Mouse (Mus musculus) lung, adult 2 months (tissue): ENCODE data around the gene Bmp7.

ENCODE experiments used
- CTCF ChIP-seq: fragments of 200-500 bp; IDR thresholded peaks from 2 replicates; pipeline ENCODE4 v1.5.1; 2011; ENCODE audit warnings: mild to moderate bottlenecking, low read length, control low read depth; ENCODE audit not compliant: insufficient read depth
- POLR2A ChIP-seq: fragments of 200-500 bp; IDR thresholded peaks from 2 replicates; pipeline ENCODE4 v1.6.1; 2011; ENCODE audit warnings: low read depth, mild to moderate bottlenecking, control low read depth, low read length, borderline replicate concordance; ENCODE audit errors: extremely low read depth

DNA sequence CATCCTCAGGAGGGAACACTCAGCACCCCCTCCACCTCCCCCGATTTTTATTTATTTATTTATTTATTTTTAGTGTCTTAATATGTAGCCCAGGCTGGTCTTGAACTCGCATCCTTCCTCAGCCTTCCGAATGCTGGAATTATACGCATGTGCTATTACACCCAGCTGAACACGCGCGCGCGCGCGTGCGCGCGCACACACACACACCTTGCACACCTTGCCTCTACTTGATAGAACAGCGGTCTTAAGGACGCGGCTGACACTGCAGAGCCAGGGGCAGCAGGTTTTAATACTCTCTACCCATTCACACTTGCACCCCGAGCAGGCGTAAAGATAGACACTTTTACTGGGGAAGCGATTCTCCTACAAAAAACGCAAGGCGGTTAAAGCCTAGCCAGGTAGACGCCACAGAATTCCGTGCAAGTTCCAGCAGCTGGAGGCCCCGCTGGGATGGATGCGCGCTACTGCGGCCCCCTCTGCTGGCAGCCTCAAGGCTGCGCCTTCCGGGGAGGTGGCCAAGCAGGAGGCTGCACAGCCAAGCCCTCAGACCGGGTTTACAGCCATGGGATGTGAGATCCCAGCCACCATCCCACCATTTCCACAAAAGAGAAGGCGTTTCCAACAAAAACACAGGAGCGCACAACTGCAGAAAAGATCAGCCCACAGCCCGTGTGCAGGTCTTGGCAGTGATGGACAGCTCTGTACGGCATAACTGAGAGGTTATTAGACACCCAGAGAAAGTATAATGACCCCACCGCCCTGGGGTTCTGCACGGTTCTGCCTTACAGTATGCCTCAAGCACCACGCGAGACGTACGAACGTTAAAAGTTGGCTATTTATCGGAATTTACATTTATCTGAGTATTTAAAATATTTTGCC lies 115.0 kb downstream of the Bmp7 start:
- TF ChIP-seq CTCF: peak; percentile 45
- TF ChIP-seq POLR2A: no peak
